Mouse (Mus musculus) bone marrow, adult 2 months (tissue): Measurements from ENCODE around the gene Ncs1. TPM values are rescaled to one million over a fixed set of nuclear protein-coding genes. Genes with fewer than 3 reads are reported as not detected.
A peak's percentile ranks its signal among the peaks of the same experiment; 100 is the strongest.

Experiments used
- H3K27ac ChIP-seq: fragments of 200-500 bp; 2 replicates; pipeline ENCODE4 v1.5.1; 2012; ENCODE audit warnings: low read depth, mild to moderate bottlenecking, control low read depth, inconsistent platforms, low read length; ENCODE audit not compliant: control insufficient read depth, poor library complexity, insufficient read depth
- H3K4me1 ChIP-seq: fragments of 200-500 bp; 2 replicates; pipeline ENCODE4 v1.6.1; 2011; ENCODE audit warnings: low read length; ENCODE audit not compliant: control insufficient read depth, insufficient read depth
- H3K4me3 ChIP-seq: fragments of 200-500 bp; replicated peaks from 2 replicates; pipeline ENCODE3; 2011; ENCODE audit warnings: mild to moderate bottlenecking, low read depth, low read length, control low read depth; ENCODE audit not compliant: control insufficient read depth
- CTCF ChIP-seq: fragments of 200-500 bp; IDR thresholded peaks from 2 replicates; pipeline ENCODE4 v1.5.1; 2011; ENCODE audit warnings: low read length, control low read depth; ENCODE audit not compliant: control insufficient read depth, insufficient read depth
- POLR2A ChIP-seq: fragments of 200-500 bp; IDR thresholded peaks from 2 replicates; pipeline ENCODE4 v1.6.1; 2011; ENCODE audit warnings: low read depth, mild to moderate bottlenecking, control low read depth, low read length, borderline replicate concordance; ENCODE audit not compliant: control insufficient read depth
- WGBS: fragments of 180-500 bp; shearing (Covaris S2); methylation state at CpG from one replicate; pipeline ENCODE4 v1.1.7; 2018; 5-methylcytosine and 5-hydroxymethylcytosine counted together
- polyA plus RNA-seq: library from polyadenylated mRNA; stranded (reverse); fragments of >200 nt; gene quantifications from 2 replicates; pipeline ENCODE4 v1.2.4, GENCODE M21; 2011; ENCODE audit warnings: low replicate concordance; ENCODE audit not compliant: missing spikeins, insufficient read depth, insufficient read length

Gene Ncs1
- polyA plus RNA-seq, 1 experiment: not detected

- Histone ChIP-seq H3K4me3 (no peak overlapping the region), H3K27ac (no peak overlapping the region), H3K4me1 (no peaks in the 10 kb centered on the region)
- 90% methylated on average over 4 of the region's 4 CpGs for WGBS
- no peak for TF ChIP-seq CTCF
- TF ChIP-seq POLR2A: no peak
Measured at GRCm38 (mm10) chr2:31252167-31252566, 6.5 kb downstream of the Ncs1 start.

- TF ChIP-seq CTCF (no peak), POLR2A (no peak)
- Histone ChIP-seq H3K27ac (no peak overlapping the region), H3K4me3 (no peak overlapping the region), H3K4me1 (no peaks in the 10 kb centered on the region)
- WGBS: 79% methylated on average over 3 of the region's 3 CpGs
Measured at GRCm38 (mm10) chr2:31253463-31253862, 7.8 kb downstream of the Ncs1 start.

- H3K4me1 ChIP-seq: no peaks in the 10 kb centered on the region
- no peak overlapping the region for H3K4me3 ChIP-seq
- TF ChIP-seq CTCF: no peak
- no peak for TF ChIP-seq POLR2A
- 76% methylated on average over 3 of the region's 3 CpGs for WGBS
- H3K27ac ChIP-seq: no peak overlapping the region
Measured at GRCm38 (mm10) chr2:31254806-31255205, 9.2 kb downstream of the Ncs1 start.

- Histone ChIP-seq H3K4me3 (no peak overlapping the region), H3K27ac (peak overlapping the region; percentile 64), H3K4me1 (no peaks in the 10 kb centered on the region)
- WGBS: 27% methylated on average over 21 of the region's 21 CpGs
- TF ChIP-seq POLR2A (peak; percentile 25; the same call in 1 of the 2 replicates), CTCF (peak; percentile 49; the same call in 1 of the 2 replicates)
Measured at GRCm38 (mm10) chr2:31255952-31256938, 10.6 kb downstream of the Ncs1 start.

GRCm38 (mm10) chr2:31257096-31257495 lies 11.5 kb downstream of the Ncs1 start:
- TF ChIP-seq CTCF: no peak
- TF ChIP-seq POLR2A: no peak
- H3K27ac ChIP-seq: no peak overlapping the region
- 25% methylated on average over 6 of the region's 6 CpGs for WGBS

GRCm38 (mm10) chr2:31258609-31259366 lies 13.2 kb downstream of the Ncs1 start:
- TF ChIP-seq CTCF (no peak), POLR2A (no peak)
- Histone ChIP-seq H3K4me3 (peak overlapping the region; percentile 40), H3K4me1 (no peaks in the 10 kb centered on the region), H3K27ac (no peak overlapping the region)
- 21% methylated on average over 22 of the region's 22 CpGs for WGBS

More at GRCm38 (mm10) chr2:31257096-31257495, 11.5 kb downstream of the Ncs1 start:
- Histone ChIP-seq H3K4me3 (no peak overlapping the region), H3K4me1 (no peaks in the 10 kb centered on the region)

- TF ChIP-seq POLR2A (no peak), CTCF (no peak)
- Histone ChIP-seq H3K27ac (no peak overlapping the region), H3K4me1 (no peaks in the 10 kb centered on the region), H3K4me3 (peak overlapping the region; percentile 40)
- 51% methylated on average over 9 of the region's 9 CpGs for WGBS
Measured at GRCm38 (mm10) chr2:31259367-31259920, 13.8 kb downstream of the Ncs1 start.

- TF ChIP-seq POLR2A: no peak
- no peak for TF ChIP-seq CTCF
- no peaks in the 10 kb centered on the region for H3K4me1 ChIP-seq
- WGBS: 87% methylated on average over 8 of the region's 8 CpGs
- H3K27ac ChIP-seq: no peak overlapping the region
- H3K4me3 ChIP-seq: no peak overlapping the region
Measured at GRCm38 (mm10) chr2:31260549-31260948, 14.9 kb downstream of the Ncs1 start.
